Mouse (Mus musculus): ENCODE results near the gene Gm11037. TPM values are rescaled to one million over a fixed set of nuclear protein-coding genes. Genes with fewer than 3 reads are reported as not detected.
"Not testable (repeated sequence)": the region's sequence is repeated elsewhere in the genome, so short reads cannot be mapped to it uniquely, and the experiment has no call there.

Gene Gm11037
- polyA plus RNA-seq, 1 experiment = not detected

GRCm38 (mm10) chr2:131093577-131093976 lies 39.7 kb upstream of the Gm11037 start:
- Histone ChIP-seq H3K36me3 (ENCODE audit: control insufficient read depth, insufficient read depth, low read length) (no peaks in the 10 kb centered on the region), H3K27me3 (ENCODE audit: control insufficient read depth, insufficient read depth, low read length) (no peaks in the 10 kb centered on the region), H3K27ac (ENCODE audit: control insufficient read depth, insufficient read depth, low read length) (no peak overlapping the region), H3K4me3 (ENCODE audit: control insufficient read depth, insufficient read depth, low read length) (no peak overlapping the region), H3K4me1 (replicated peaks; ENCODE audit: control insufficient read depth, insufficient read depth, low read length) (no peaks in the 10 kb centered on the region; the same call in 1 of the 2 replicates)
- 93% methylated on average over 5 of the region's 5 CpGs for WGBS
- DNase-seq = no peak
- no peak for TF ChIP-seq CTCF (IDR thresholded peaks at IDR 0.05; ENCODE audit: borderline replicate concordance, control insufficient read depth, extremely low read depth, insufficient read depth, low read length, poor library complexity)
- TF ChIP-seq POLR2A (IDR thresholded peaks at IDR 0.05; ENCODE audit: control insufficient read depth, extremely low read depth, insufficient read depth, low read length, poor library complexity) = no peak

- Histone ChIP-seq H3K27ac (ENCODE audit: control insufficient read depth, insufficient read depth, low read length) (no peak overlapping the region), H3K27me3 (ENCODE audit: control insufficient read depth, insufficient read depth, low read length) (no peaks in the 10 kb centered on the region), H3K36me3 (ENCODE audit: control insufficient read depth, insufficient read depth, low read length) (no peaks in the 10 kb centered on the region), H3K4me1 (replicated peaks; ENCODE audit: control insufficient read depth, insufficient read depth, low read length) (no peaks in the 10 kb centered on the region; the same call in 1 of the 2 replicates), H3K4me3 (ENCODE audit: control insufficient read depth, insufficient read depth, low read length) (no peak overlapping the region)
- peak; percentile 95 for TF ChIP-seq CTCF (IDR thresholded peaks at IDR 0.05; ENCODE audit: borderline replicate concordance, control insufficient read depth, extremely low read depth, insufficient read depth, low read length, poor library complexity)
- TF ChIP-seq POLR2A (IDR thresholded peaks at IDR 0.05; ENCODE audit: control insufficient read depth, extremely low read depth, insufficient read depth, low read length, poor library complexity) = no peak
- DNase-seq = peak; percentile 74
- 0% methylated on average over 1 of the region's 1 CpGs for WGBS
These were observed 38.5 kb upstream of the Gm11037 start for GRCm38 (mm10) chr2:131094823-131095222.

- TF ChIP-seq POLR2A (IDR thresholded peaks at IDR 0.05; ENCODE audit: control insufficient read depth, extremely low read depth, insufficient read depth, low read length, poor library complexity) (no peak), CTCF (IDR thresholded peaks at IDR 0.05; ENCODE audit: borderline replicate concordance, control insufficient read depth, extremely low read depth, insufficient read depth, low read length, poor library complexity) (no peak)
- H3K4me1 ChIP-seq (replicated peaks; ENCODE audit: control insufficient read depth, insufficient read depth, low read length) = no peaks in the 10 kb centered on the region; the same call in 1 of the 2 replicates
- H3K27ac ChIP-seq (ENCODE audit: control insufficient read depth, insufficient read depth, low read length) = no peak overlapping the region
- H3K36me3 ChIP-seq (ENCODE audit: control insufficient read depth, insufficient read depth, low read length) = no peaks in the 10 kb centered on the region
- 8% methylated on average over 9 of the region's 9 CpGs for whole genome bisulfite sequencing
- no peaks in the 10 kb centered on the region for H3K27me3 ChIP-seq (ENCODE audit: control insufficient read depth, insufficient read depth, low read length)
- H3K4me3 ChIP-seq (ENCODE audit: control insufficient read depth, insufficient read depth, low read length) = no peak overlapping the region
- peak; percentile 30 for DNase-seq
These were observed 37.0 kb upstream of the Gm11037 start for GRCm38 (mm10) chr2:131096101-131096795.

GRCm38 (mm10) chr2:131097087-131097486 lies 36.2 kb upstream of the Gm11037 start:
- no peak for DNase-seq
- no peak for TF ChIP-seq POLR2A (IDR thresholded peaks at IDR 0.05; ENCODE audit: control insufficient read depth, extremely low read depth, insufficient read depth, low read length, poor library complexity)
- no peak for TF ChIP-seq CTCF (IDR thresholded peaks at IDR 0.05; ENCODE audit: borderline replicate concordance, control insufficient read depth, extremely low read depth, insufficient read depth, low read length, poor library complexity)
- Histone ChIP-seq H3K4me1 (replicated peaks; ENCODE audit: control insufficient read depth, insufficient read depth, low read length) (no peaks in the 10 kb centered on the region; the same call in 1 of the 2 replicates), H3K36me3 (ENCODE audit: control insufficient read depth, insufficient read depth, low read length) (no peaks in the 10 kb centered on the region), H3K27ac (ENCODE audit: control insufficient read depth, insufficient read depth, low read length) (no peak overlapping the region), H3K4me3 (ENCODE audit: control insufficient read depth, insufficient read depth, low read length) (no peak overlapping the region), H3K27me3 (ENCODE audit: control insufficient read depth, insufficient read depth, low read length) (no peaks in the 10 kb centered on the region)
- WGBS = 76% methylated on average over 4 of the region's 4 CpGs

- no peak for DNase-seq
- H3K4me1 ChIP-seq (replicated peaks; ENCODE audit: control insufficient read depth, insufficient read depth, low read length) = no peaks in the 10 kb centered on the region
- H3K36me3 ChIP-seq (ENCODE audit: control insufficient read depth, insufficient read depth, low read length) = no peaks in the 10 kb centered on the region
- WGBS = 64% methylated on average over 3 of the region's 3 CpGs
- TF ChIP-seq CTCF (IDR thresholded peaks at IDR 0.05; ENCODE audit: borderline replicate concordance, control insufficient read depth, extremely low read depth, insufficient read depth, low read length, poor library complexity) (no peak), POLR2A (IDR thresholded peaks at IDR 0.05; ENCODE audit: control insufficient read depth, extremely low read depth, insufficient read depth, low read length, poor library complexity) (no peak)
- no peak overlapping the region for H3K4me3 ChIP-seq (ENCODE audit: control insufficient read depth, insufficient read depth, low read length)
- no peak overlapping the region for H3K27ac ChIP-seq (ENCODE audit: control insufficient read depth, insufficient read depth, low read length)
- no peaks in the 10 kb centered on the region for H3K27me3 ChIP-seq (ENCODE audit: control insufficient read depth, insufficient read depth, low read length)
These were observed 31.8 kb upstream of the Gm11037 start for GRCm38 (mm10) chr2:131101530-131101929.

- Histone ChIP-seq H3K36me3 (ENCODE audit: control insufficient read depth, insufficient read depth, low read length) (no peaks in the 10 kb centered on the region), H3K27me3 (ENCODE audit: control insufficient read depth, insufficient read depth, low read length) (no peaks in the 10 kb centered on the region), H3K27ac (ENCODE audit: control insufficient read depth, insufficient read depth, low read length) (no peak overlapping the region), H3K4me3 (ENCODE audit: control insufficient read depth, insufficient read depth, low read length) (no peak overlapping the region), H3K4me1 (replicated peaks; ENCODE audit: control insufficient read depth, insufficient read depth, low read length) (no peaks in the 10 kb centered on the region)
- 94% methylated on average over 4 of the region's 4 CpGs for WGBS
- no peak for TF ChIP-seq POLR2A (IDR thresholded peaks at IDR 0.05; ENCODE audit: control insufficient read depth, extremely low read depth, insufficient read depth, low read length, poor library complexity)
- no peak for TF ChIP-seq CTCF (IDR thresholded peaks at IDR 0.05; ENCODE audit: borderline replicate concordance, control insufficient read depth, extremely low read depth, insufficient read depth, low read length, poor library complexity)
- DNase-seq = no peak
These were observed 29.3 kb upstream of the Gm11037 start for GRCm38 (mm10) chr2:131104021-131104420.

- not testable (repeated sequence) for H3K4me3 ChIP-seq (ENCODE audit: control insufficient read depth, insufficient read depth, low read length); H3K4me1 ChIP-seq (replicated peaks; ENCODE audit: control insufficient read depth, insufficient read depth, low read length); H3K36me3 ChIP-seq (ENCODE audit: control insufficient read depth, insufficient read depth, low read length); H3K27ac ChIP-seq (ENCODE audit: control insufficient read depth, insufficient read depth, low read length); H3K27me3 ChIP-seq (ENCODE audit: control insufficient read depth, insufficient read depth, low read length); DNase-seq
- 92% methylated on average over 4 of the region's 4 CpGs for WGBS
These were observed 28.2 kb upstream of the Gm11037 start for GRCm38 (mm10) chr2:131105061-131105460.
